Mouse (Mus musculus): ENCODE data around the gene Smdt1.

DNA sequence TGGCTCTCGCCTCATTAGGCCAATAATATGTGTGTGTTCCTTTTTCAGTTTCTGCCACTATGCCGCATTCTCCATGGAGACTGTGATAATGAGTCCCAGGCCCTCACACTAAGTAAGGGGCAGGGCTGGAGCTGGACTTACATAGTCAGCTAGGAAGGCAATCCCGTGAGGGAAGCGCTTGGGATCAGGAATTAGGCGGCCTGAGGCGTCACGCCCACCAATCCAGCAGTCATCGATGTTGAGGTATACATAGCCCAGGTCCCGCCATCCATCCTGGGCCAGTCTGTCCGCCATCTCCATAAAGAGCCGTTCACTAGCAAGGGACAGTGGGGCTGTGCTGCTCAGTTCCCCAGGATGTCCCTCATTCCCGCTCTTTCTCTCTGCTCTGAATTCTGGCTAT is 2.1 kb upstream of the Smdt1 start:
- TF ChIP-seq CTCF (IDR thresholded peaks at IDR 0.05; ENCODE audit: extremely low read depth, insufficient read depth, low read length): no peak
- no peak for TF ChIP-seq POLR2A (IDR thresholded peaks at IDR 0.05; ENCODE audit: extremely low read depth, insufficient read depth, low read length)

Data from cortical plate, adult 2 months (tissue).